27 mouse cellular contexts compared by ENCODE assay signal in genomic region chr10:80200485-80200884, GRCm38 (mm10). TPM values are rescaled to one million over a fixed set of nuclear protein-coding genes. Genes with fewer than 3 reads are reported as not detected.
DNase-seq lines count a peak whose midpoint lies in the region; ATAC-seq and TF ChIP-seq lines count a peak whose summit lies in the region.
"Had no signal": no experiment of that assay in that cellular context is flagged by ENCODE, and none has a peak within 500 bp of the region (broad histone marks: within the 10 kb centered on the region; RNA-seq: fewer than 3 reads in every experiment).

No protein-coding gene starts in this region.

- no peak overlapping the region for H3K4me2 ChIP-seq in hindbrain, embryonic 14.5 days (replicated peaks)
- H3K4me2 ChIP-seq in midbrain, embryonic 14.5 days (ENCODE audit: low read length) = no peak overlapping the region
- H3K4me2 ChIP-seq: forebrain, embryonic 13.5 days; heart, embryonic 12.5 days; hindbrain, embryonic 12.5 days; intestine, embryonic 15.5 days had no signal

- peaks cover 55% of the 10 kb centered on the region for H3K4me1 ChIP-seq in hindbrain, embryonic 10.5 days (replicated peaks)
- peaks cover 5% of the 10 kb centered on the region; the same call in 1 of the 2 replicates for H3K4me1 ChIP-seq in hindbrain, embryonic 14.5 days (replicated peaks; ENCODE audit: control insufficient read depth, insufficient read depth, low read length)
- peaks cover 58% of the 10 kb centered on the region for H3K4me1 ChIP-seq in E14TG2a.4 (replicated peaks; ENCODE audit: low read depth, low read length)
- H3K4me1 ChIP-seq in embryonic facial prominence, embryonic 10.5 days = peaks cover 39% of the 10 kb centered on the region
- H3K4me1 ChIP-seq in midbrain, embryonic 14.5 days (ENCODE audit: control insufficient read depth, insufficient read depth, low read length) = peaks cover 12% of the 10 kb centered on the region
- H3K4me1 ChIP-seq: intestine, embryonic 15.5 days had no signal

- no peaks in the 10 kb centered on the region for H3K9me3 ChIP-seq in hindbrain, embryonic 10.5 days
- H3K9me3 ChIP-seq in hindbrain, embryonic 14.5 days (ENCODE audit: control insufficient read depth, low read length) = no peaks in the 10 kb centered on the region
- no peaks in the 10 kb centered on the region for H3K9me3 ChIP-seq in E14TG2a.4 (ENCODE audit: low read length)
- H3K9me3 ChIP-seq in embryonic facial prominence, embryonic 10.5 days = no peaks in the 10 kb centered on the region
- H3K9me3 ChIP-seq in midbrain, embryonic 14.5 days (ENCODE audit: control insufficient read depth, low read length) = no peaks in the 10 kb centered on the region
- H3K9me3 ChIP-seq: forebrain, embryonic 10.5 days; forebrain, embryonic 13.5 days; heart, embryonic 12.5 days; hindbrain, embryonic 12.5 days; intestine, embryonic 15.5 days had no signal

- H3K27me3 ChIP-seq in hindbrain, embryonic 10.5 days (ENCODE audit: insufficient read depth, poor library complexity, severe bottlenecking) = peaks cover under 1% of the 10 kb centered on the region; the same call in 1 of the 2 replicates
- H3K27me3 ChIP-seq in hindbrain, embryonic 14.5 days (ENCODE audit: control insufficient read depth, insufficient read depth, low read length) = no peaks in the 10 kb centered on the region
- H3K27me3 ChIP-seq in E14TG2a.4 (ENCODE audit: insufficient read depth, low read length) = peaks cover 11% of the 10 kb centered on the region
- H3K27me3 ChIP-seq in embryonic facial prominence, embryonic 10.5 days (replicated peaks; ENCODE audit: low read depth, poor library complexity, severe bottlenecking) = peaks cover 13% of the 10 kb centered on the region; the same call in 1 of the 2 replicates
- no peaks in the 10 kb centered on the region for H3K27me3 ChIP-seq in midbrain, embryonic 14.5 days (ENCODE audit: control insufficient read depth, insufficient read depth, low read length)
- H3K27me3 ChIP-seq: forebrain, embryonic 13.5 days; hindbrain, embryonic 12.5 days; intestine, embryonic 15.5 days had no signal

- H3K27ac ChIP-seq in hindbrain, embryonic 10.5 days = peak overlapping the region; percentile 79
- no peak overlapping the region for H3K27ac ChIP-seq in hindbrain, embryonic 14.5 days
- H3K27ac ChIP-seq in embryonic facial prominence, embryonic 10.5 days (replicated peaks) = peak overlapping the region; percentile 15; the same call in 1 of the 2 replicates
- H3K27ac ChIP-seq in midbrain, embryonic 14.5 days (replicated peaks; ENCODE audit: low read depth, low read length) = peak overlapping the region; percentile 46
- H3K27ac ChIP-seq: forebrain, embryonic 10.5 days; forebrain, embryonic 13.5 days; gastrocnemius, adult 2 months; hindbrain, embryonic 12.5 days; intestine, embryonic 15.5 days had no signal

- no peak for TF ChIP-seq CTCF in E14TG2a.4 (conservative IDR thresholded peaks at IDR 0.05; ENCODE audit: low read length)

- no peak overlapping the region for H3K9ac ChIP-seq in hindbrain, embryonic 14.5 days
- H3K9ac ChIP-seq in midbrain, embryonic 14.5 days (replicated peaks; ENCODE audit: low read length) = no peak overlapping the region
- H3K9ac ChIP-seq: forebrain, embryonic 13.5 days; forebrain, postnatal 0 days; heart, embryonic 12.5 days; hindbrain, embryonic 12.5 days; intestine, embryonic 15.5 days had no signal

- WGBS in hindbrain, embryonic 10.5 days = 70% methylated on average over 6 of the region's 6 CpGs
- 73% methylated on average over 6 of the region's 6 CpGs for WGBS in hindbrain, embryonic 14.5 days
- WGBS in embryonic facial prominence, embryonic 10.5 days = 67% methylated on average over 6 of the region's 6 CpGs
- 25% methylated on average over 6 of the region's 6 CpGs for WGBS in midbrain, embryonic 14.5 days

- H3K36me3 ChIP-seq in hindbrain, embryonic 10.5 days = no peaks in the 10 kb centered on the region
- H3K36me3 ChIP-seq in hindbrain, embryonic 14.5 days (replicated peaks; ENCODE audit: control insufficient read depth, insufficient read depth) = no peaks in the 10 kb centered on the region
- no peaks in the 10 kb centered on the region for H3K36me3 ChIP-seq in E14TG2a.4 (ENCODE audit: insufficient read depth, low read length)
- no peaks in the 10 kb centered on the region for H3K36me3 ChIP-seq in embryonic facial prominence, embryonic 10.5 days (replicated peaks)
- H3K36me3 ChIP-seq in midbrain, embryonic 14.5 days (ENCODE audit: control insufficient read depth, insufficient read depth, low read length) = no peaks in the 10 kb centered on the region
- H3K36me3 ChIP-seq: forebrain, embryonic 10.5 days; heart, embryonic 12.5 days; hindbrain, embryonic 12.5 days; intestine, embryonic 15.5 days had no signal

- H3K4me3 ChIP-seq in hindbrain, embryonic 10.5 days = no peak overlapping the region
- H3K4me3 ChIP-seq in hindbrain, embryonic 14.5 days (replicated peaks; ENCODE audit: low read length) = no peak overlapping the region
- H3K4me3 ChIP-seq in E14TG2a.4 (replicated peaks; ENCODE audit: low read length) = peak overlapping the region; percentile 41
- H3K4me3 ChIP-seq in embryonic facial prominence, embryonic 10.5 days = no peak overlapping the region
- H3K4me3 ChIP-seq in midbrain, embryonic 14.5 days (replicated peaks; ENCODE audit: low read depth, low read length) = no peak overlapping the region
- H3K4me3 ChIP-seq: forebrain, embryonic 10.5 days; forebrain, embryonic 13.5 days; gastrocnemius, adult 2 months; heart, embryonic 12.5 days; hindbrain, embryonic 12.5 days; intestine, embryonic 15.5 days had no signal

- DNase-seq in hindbrain, embryonic 10.5 days (ENCODE audit: low spot score) = no peak
- no peak for DNase-seq in hindbrain, embryonic 14.5 days (ENCODE audit: low spot score)
- DNase-seq in embryonic facial prominence, embryonic 10.5 days (ENCODE audit: low spot score) = no peak
- no peak for DNase-seq in midbrain, embryonic 14.5 days
- DNase-seq in adipocyte (ENCODE audit: low spot score) = no peak
- DNase-seq in cerebellum, postnatal 25 days = no peak
- DNase-seq: adrenal gland, postnatal 10 days; adrenal gland, postnatal 36 days; B cell, adult 2 months; cerebellum, adult 18-20 months; cerebellum, adult 9-10 months; cerebellum, postnatal 36 days; embryo, embryonic 11 days; forebrain, postnatal 0 days; gastrocnemius, adult 2 months; gastrocnemius, postnatal 14 days; heart, adult 11 months; heart, postnatal 14 days; heart, postnatal 4 days had no signal

- ATAC-seq in hindbrain, embryonic 14.5 days (ENCODE audit: low FRiP score) = no peak
- ATAC-seq in midbrain, embryonic 14.5 days (ENCODE audit: low FRiP score, low TSS enrichment) = no peak
- ATAC-seq: activated CD4-positive, CD25-positive, alpha-beta regulatory T cell, adult 4 months; forebrain, embryonic 13.5 days; forebrain, postnatal 0 days; hindbrain, embryonic 16.5 days; intestine, embryonic 15.5 days had no signal

RNA-seq across cellular contexts. Expression of gene Efna2, which starts 21.2 kb away (rescaled TPM):
- polyA plus RNA-seq in hindbrain, embryonic 10.5 days (2016; fragmentation: Nextera tagmentation; extraction: Ambion mirVana) = 41.3 and 43.7 TPM in 2 replicates
- polyA plus RNA-seq in hindbrain, embryonic 14.5 days (2014; fragmentation: Nextera tagmentation; extraction: Ambion mirVana) = 25.9 and 26.2 TPM in 2 replicates
- 45.2 and 50.1 TPM in 2 replicates for polyA plus RNA-seq in embryonic facial prominence, embryonic 10.5 days (2016; fragmentation: Nextera tagmentation; extraction: Ambion mirVana)
- 41.9 and 50.1 TPM in 2 replicates for polyA plus RNA-seq in midbrain, embryonic 14.5 days (2014; fragmentation: Nextera tagmentation; extraction: Ambion mirVana)
- polyA plus RNA-seq: activated CD4-positive, CD25-positive, alpha-beta regulatory T cell, adult 4 months had no signal

RNA-seq across cellular contexts. Expression of gene Mum1, which starts 25.7 kb away (rescaled TPM):
- 63.6 and 102 TPM in 2 replicates for polyA plus RNA-seq in hindbrain, embryonic 10.5 days (2016; fragmentation: Nextera tagmentation; extraction: Ambion mirVana)
- 29.0 and 32.9 TPM in 2 replicates for polyA plus RNA-seq in hindbrain, embryonic 14.5 days (2014; fragmentation: Nextera tagmentation; extraction: Ambion mirVana)
- 95.9 and 98.1 TPM in 2 replicates for polyA plus RNA-seq in embryonic facial prominence, embryonic 10.5 days (2016; fragmentation: Nextera tagmentation; extraction: Ambion mirVana)
- 51.5 and 65.4 TPM in 2 replicates for polyA plus RNA-seq in midbrain, embryonic 14.5 days (2014; fragmentation: Nextera tagmentation; extraction: Ambion mirVana)

RNA-seq across cellular contexts. Expression of gene 1600002K03Rik, which starts 27.7 kb away (rescaled TPM):
- 12.9 and 14.4 TPM in 2 replicates for polyA plus RNA-seq in hindbrain, embryonic 10.5 days (2016; fragmentation: Nextera tagmentation; extraction: Ambion mirVana)
- polyA plus RNA-seq in hindbrain, embryonic 14.5 days (2014; fragmentation: Nextera tagmentation; extraction: Ambion mirVana) = 7.0 and 7.7 TPM in 2 replicates
- polyA plus RNA-seq in embryonic facial prominence, embryonic 10.5 days (2016; fragmentation: Nextera tagmentation; extraction: Ambion mirVana) = 10.8 and 12.0 TPM in 2 replicates
- polyA plus RNA-seq in midbrain, embryonic 14.5 days (2014; fragmentation: Nextera tagmentation; extraction: Ambion mirVana) = 5.7 and 9.9 TPM in 2 replicates

RNA-seq across cellular contexts. Expression of gene Cirbp, which starts 34.7 kb away (rescaled TPM):
- 95.3 and 153 TPM in 2 replicates for polyA plus RNA-seq in hindbrain, embryonic 10.5 days (2016; fragmentation: Nextera tagmentation; extraction: Ambion mirVana)
- 203 and 252 TPM in 2 replicates for polyA plus RNA-seq in hindbrain, embryonic 14.5 days (2014; fragmentation: Nextera tagmentation; extraction: Ambion mirVana)
- polyA plus RNA-seq in embryonic facial prominence, embryonic 10.5 days (2016; fragmentation: Nextera tagmentation; extraction: Ambion mirVana) = 93.2 and 110 TPM in 2 replicates
- polyA plus RNA-seq in midbrain, embryonic 14.5 days (2014; fragmentation: Nextera tagmentation; extraction: Ambion mirVana) = 295 and 421 TPM in 2 replicates

RNA-seq across cellular contexts. Expression of gene Ndufs7, which starts 48.4 kb away (rescaled TPM):
- polyA plus RNA-seq in hindbrain, embryonic 10.5 days (2016; fragmentation: Nextera tagmentation; extraction: Ambion mirVana) = 303 and 313 TPM in 2 replicates
- polyA plus RNA-seq in hindbrain, embryonic 14.5 days (2014; fragmentation: Nextera tagmentation; extraction: Ambion mirVana) = 303 and 341 TPM in 2 replicates
- 303 and 309 TPM in 2 replicates for polyA plus RNA-seq in embryonic facial prominence, embryonic 10.5 days (2016; fragmentation: Nextera tagmentation; extraction: Ambion mirVana)
- 274 and 323 TPM in 2 replicates for polyA plus RNA-seq in midbrain, embryonic 14.5 days (2014; fragmentation: Nextera tagmentation; extraction: Ambion mirVana)
